Mouse (Mus musculus) lung, embryonic 14.5 days (tissue): ENCODE data around the gene Sirt2. TPM values are rescaled to one million over a fixed set of nuclear protein-coding genes. Genes with fewer than 3 reads are reported as not detected.

Experiments used
- ATAC-seq: fragments of 200-750 bp; cut with Nextera tagmentation; 2 replicates; pipeline ENCODE4 v1.8.0; 2017; ENCODE audit warnings: mild to moderate bottlenecking, moderate TSS enrichment, moderate library complexity; ENCODE audit not compliant: insufficient read depth
- DNase-seq: peaks from one replicate; pipeline ENCODE4 v3.0.0-alpha.2; 2015
- H3K27ac ChIP-seq: fragments of 300-500 bp; sonication (generic); 2 replicates; pipeline ENCODE4 v1.5.1; 2014; ENCODE audit warnings: low read depth, mild to moderate bottlenecking, moderate library complexity
- H3K27me3 ChIP-seq: fragments of 300-500 bp; sonication (generic); 2 replicates; pipeline ENCODE4 v1.6.1; 2014; ENCODE audit warnings: low read length, control low read depth; ENCODE audit not compliant: insufficient read depth
- H3K36me3 ChIP-seq: fragments of 300-500 bp; sonication (generic); 2 replicates; pipeline ENCODE4 v1.6.1; 2014; ENCODE audit warnings: control low read depth; ENCODE audit not compliant: insufficient read depth
- H3K4me1 ChIP-seq: fragments of 300-500 bp; sonication (generic); 2 replicates; pipeline ENCODE4 v1.6.1; 2014; ENCODE audit warnings: antibody characterized with exemption, control low read depth; ENCODE audit not compliant: insufficient read depth
- H3K4me2 ChIP-seq: fragments of 300-500 bp; sonication (generic); 2 replicates; pipeline ENCODE4 v1.6.1; 2014; ENCODE audit warnings: mild to moderate bottlenecking
- H3K4me3 ChIP-seq: fragments of 300-500 bp; sonication (generic); 2 replicates; pipeline ENCODE4 v1.5.1; 2014; ENCODE audit warnings: low read depth, low read length
- H3K9ac ChIP-seq: fragments of 300-500 bp; sonication (generic); 2 replicates; pipeline ENCODE4 v1.6.1; 2014
- H3K9me3 ChIP-seq: fragments of 300-500 bp; sonication (generic); 2 replicates; pipeline ENCODE4 v1.6.1; 2016; ENCODE audit warnings: low read depth, low read length, control low read depth
- CTCF ChIP-seq: IDR thresholded peaks from 2 replicates; pipeline ENCODE4 v1.5.1; 2016; ENCODE audit warnings: antibody characterized with exemption, low read depth
- WGBS: fragments of 180-500 bp; shearing (Covaris S2); extraction: QIAGEN DNeasy Blood & Tissue Kit; methylation state at CpG from one replicate; pipeline ENCODE4 v1.1.7; 2014; 5-methylcytosine and 5-hydroxymethylcytosine counted together
- polyA plus RNA-seq: library from polyadenylated mRNA; unstranded; fragments of >200 nt; fragmentation: Nextera tagmentation; extraction: Ambion mirVana; gene quantifications from 2 replicates; pipeline ENCODE4 v1.2.1, GENCODE M21; 2014

Gene Sirt2
- polyA plus RNA-seq, 1 experiment from 2014 or later = 54.0 TPM

DNA sequence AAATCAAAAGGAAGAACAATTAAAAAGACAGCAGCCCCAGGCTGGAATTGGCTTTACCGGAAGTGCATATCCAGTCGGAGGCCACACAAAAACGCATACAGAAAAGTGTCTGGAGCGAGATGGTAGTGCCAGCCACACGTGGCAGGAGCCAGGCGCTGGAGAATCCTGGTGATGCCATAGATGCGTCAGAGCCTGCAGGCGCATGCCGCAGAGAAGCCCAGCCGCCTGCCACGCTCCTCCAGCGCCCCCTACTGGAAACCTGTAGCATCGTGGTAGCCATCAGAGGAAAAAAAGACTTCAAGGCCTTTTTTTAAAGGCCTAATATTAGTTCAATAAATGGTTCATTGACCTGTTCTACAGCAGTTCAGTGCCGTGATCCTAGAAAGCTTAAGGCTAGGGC is 39.9 kb upstream of the Sirt2 start:
- Histone ChIP-seq H3K27ac (no peak overlapping the region), H3K4me3 (no peak overlapping the region), H3K4me2 (0 out of 2 replicates have a peak overlapping the region, but pooled peaks have one; percentile 18), H3K27me3 (no peaks in the 10 kb centered on the region), H3K4me1 (no peaks in the 10 kb centered on the region), H3K9me3 (peaks cover 6% of the 10 kb centered on the region), H3K36me3 (peaks cover 2% of the 10 kb centered on the region; the same call in 1 of the 2 replicates), H3K9ac (no peak overlapping the region)
- DNase-seq (peak; percentile 89), ATAC-seq (peak; percentile 75)
- 8% methylated on average over 14 of the region's 14 CpGs for WGBS
- TF ChIP-seq CTCF = peak; percentile 94

DNA sequence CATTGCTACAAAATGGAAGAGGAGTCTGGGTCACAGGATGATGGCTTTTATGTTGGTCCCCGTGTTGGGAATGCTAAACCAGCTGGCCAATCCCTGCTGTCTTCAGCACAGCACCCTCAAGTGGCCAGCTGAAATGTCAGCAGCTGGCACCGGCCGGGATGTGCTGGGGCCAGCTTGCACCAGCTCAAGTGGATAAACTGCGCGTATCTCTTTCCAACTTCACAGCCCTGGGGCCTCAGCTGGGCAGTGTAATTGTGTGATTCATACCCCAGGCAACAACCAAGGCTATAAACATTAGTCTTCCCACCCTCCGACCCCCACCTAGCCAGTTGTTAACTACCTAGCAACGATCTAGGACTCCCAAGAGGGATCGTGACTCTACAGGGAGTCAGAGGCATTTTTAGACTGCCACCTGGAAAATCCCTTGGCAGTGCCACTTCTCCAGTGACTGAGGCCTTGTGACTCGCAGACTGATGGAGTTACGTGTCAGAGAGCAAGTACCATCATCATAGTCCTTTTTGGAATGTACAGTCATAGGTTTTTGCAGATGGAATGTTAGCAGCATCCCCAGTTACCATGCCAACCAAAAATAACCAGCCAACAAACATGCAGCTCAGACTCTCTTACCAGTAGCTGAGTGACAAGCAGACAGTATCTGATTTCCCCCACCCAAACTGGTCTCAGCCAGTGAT is 38.7 kb upstream of the Sirt2 start:
- Histone ChIP-seq H3K4me3 (no peak overlapping the region), H3K4me2 (no peak overlapping the region), H3K4me1 (no peaks in the 10 kb centered on the region), H3K9ac (no peak overlapping the region), H3K36me3 (peaks cover 2% of the 10 kb centered on the region; the same call in 1 of the 2 replicates), H3K27ac (no peak overlapping the region), H3K27me3 (0 out of 2 replicates have a peak, but pooled peaks cover 3% of the 10 kb centered on the region), H3K9me3 (peaks cover 6% of the 10 kb centered on the region)
- 57% methylated on average over 10 of the region's 10 CpGs for WGBS
- ATAC-seq = no peak
- DNase-seq = no peak
- TF ChIP-seq CTCF = peak; percentile 21; the same call in 1 of the 2 replicates

DNA sequence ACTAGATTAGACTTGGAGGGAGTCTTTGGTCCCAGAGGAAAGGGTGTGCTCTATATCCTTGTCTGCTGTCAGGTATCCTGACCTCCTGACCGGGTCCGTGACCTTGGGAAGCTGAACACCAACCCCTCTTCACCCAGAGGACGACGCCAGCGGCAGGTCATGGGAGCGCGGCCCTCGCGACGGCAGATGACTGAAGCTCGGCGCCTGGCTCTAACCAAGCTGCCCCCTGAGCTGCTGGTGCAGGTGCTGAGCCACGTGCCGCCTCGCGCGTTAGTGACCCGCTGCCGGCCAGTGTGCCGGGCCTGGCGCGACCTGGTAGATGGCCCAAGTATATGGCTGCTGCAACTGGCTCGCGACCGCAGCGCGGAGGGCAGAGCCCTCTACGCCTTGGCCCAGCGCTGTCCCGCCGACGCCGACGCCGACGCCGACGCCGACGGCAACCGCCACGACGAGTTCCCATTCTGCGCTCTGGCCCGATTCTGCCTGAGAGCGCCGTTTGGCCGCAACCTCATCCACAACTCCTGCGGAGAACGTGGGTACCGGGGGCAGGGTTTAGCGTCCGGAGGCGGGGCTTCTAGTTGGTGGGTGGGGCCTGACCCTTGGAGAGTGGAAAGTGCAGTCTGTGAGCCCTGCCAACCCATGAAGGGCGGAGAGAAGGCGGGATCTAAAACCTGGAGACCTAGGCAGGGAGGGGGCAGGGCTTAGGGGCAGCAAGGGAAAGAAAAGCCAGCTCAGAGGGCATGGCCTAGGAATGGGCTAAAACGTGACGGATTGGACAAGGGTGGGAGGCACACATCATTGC is 34.0 kb upstream of the Sirt2 start:
- Histone ChIP-seq H3K4me2 (peak overlapping the region; percentile 77), H3K9ac (peak overlapping the region; percentile 43), H3K4me1 (no peaks in the 10 kb centered on the region), H3K27me3 (0 out of 2 replicates have a peak, but pooled peaks cover 3% of the 10 kb centered on the region), H3K36me3 (peaks cover 11% of the 10 kb centered on the region; the same call in 1 of the 2 replicates), H3K27ac (no peak overlapping the region), H3K9me3 (peaks cover 6% of the 10 kb centered on the region), H3K4me3 (peak overlapping the region; percentile 42)
- peak; percentile 87 for ATAC-seq
- WGBS = 3% methylated on average over 58 of the region's 58 CpGs
- peak; percentile 89 for DNase-seq
- no peak for TF ChIP-seq CTCF

DNA sequence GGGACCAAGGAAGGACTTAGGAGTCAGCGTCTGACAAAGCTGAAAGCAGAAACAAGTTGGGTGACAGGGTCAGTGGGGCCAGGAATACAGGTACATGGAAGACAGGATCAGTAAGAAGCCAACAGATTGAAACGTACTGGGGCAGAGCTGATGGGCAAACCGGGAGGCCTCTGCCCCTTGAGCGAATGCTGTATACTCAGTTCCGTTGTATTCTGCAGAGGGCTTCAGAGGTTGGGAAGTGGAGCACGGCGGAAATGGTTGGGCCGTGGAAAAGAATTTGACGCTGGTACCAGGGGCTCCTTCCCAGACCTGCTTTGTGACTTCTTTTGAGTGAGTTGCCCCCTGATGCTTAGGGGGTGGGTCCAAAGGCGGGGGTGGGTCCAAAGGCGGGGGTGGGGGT is 33.3 kb upstream of the Sirt2 start:
- TF ChIP-seq CTCF = no peak
- Histone ChIP-seq H3K9ac (no peak overlapping the region), H3K4me2 (peak overlapping the region; percentile 77), H3K4me3 (peak overlapping the region; percentile 42), H3K4me1 (no peaks in the 10 kb centered on the region), H3K27ac (no peak overlapping the region), H3K9me3 (peaks cover 6% of the 10 kb centered on the region), H3K36me3 (peaks cover 17% of the 10 kb centered on the region), H3K27me3 (0 out of 2 replicates have a peak, but pooled peaks cover 3% of the 10 kb centered on the region)
- DNase-seq (no peak), ATAC-seq (no peak)
- WGBS = 20% methylated on average over 11 of the region's 11 CpGs

DNA sequence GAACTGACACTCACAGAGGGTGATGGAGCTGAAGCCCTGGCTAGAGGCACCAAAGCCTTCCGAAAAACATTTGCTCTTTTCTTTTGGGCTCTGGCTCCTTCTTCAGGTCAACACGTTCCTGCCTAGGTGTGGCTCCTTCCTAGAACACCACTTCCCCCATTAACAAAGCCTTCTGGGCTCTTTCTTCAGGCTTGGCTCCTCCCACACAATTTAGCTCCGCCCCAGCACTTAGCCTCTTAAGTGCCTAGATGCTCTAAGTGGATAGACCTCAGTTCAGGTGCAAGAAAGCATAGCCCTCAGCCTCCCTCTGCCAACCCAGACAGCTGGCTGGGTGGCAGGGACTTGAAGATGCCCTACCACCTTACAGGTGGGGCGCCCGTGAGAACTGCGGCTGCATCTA is 30.8 kb upstream of the Sirt2 start:
- WGBS = 74% methylated on average over 6 of the region's 6 CpGs
- ATAC-seq (no peak), DNase-seq (no peak)
- TF ChIP-seq CTCF = no peak
- no peak overlapping the region for H3K4me2 ChIP-seq
- no peaks in the 10 kb centered on the region for H3K4me1 ChIP-seq
- H3K27ac ChIP-seq = no peak overlapping the region
- no peak overlapping the region for H3K9ac ChIP-seq
- peaks cover 35% of the 10 kb centered on the region for H3K36me3 ChIP-seq
- no peak overlapping the region for H3K4me3 ChIP-seq
- peaks cover 6% of the 10 kb centered on the region for H3K9me3 ChIP-seq
- H3K27me3 ChIP-seq = 0 out of 2 replicates have a peak, but pooled peaks cover 3% of the 10 kb centered on the region

DNA sequence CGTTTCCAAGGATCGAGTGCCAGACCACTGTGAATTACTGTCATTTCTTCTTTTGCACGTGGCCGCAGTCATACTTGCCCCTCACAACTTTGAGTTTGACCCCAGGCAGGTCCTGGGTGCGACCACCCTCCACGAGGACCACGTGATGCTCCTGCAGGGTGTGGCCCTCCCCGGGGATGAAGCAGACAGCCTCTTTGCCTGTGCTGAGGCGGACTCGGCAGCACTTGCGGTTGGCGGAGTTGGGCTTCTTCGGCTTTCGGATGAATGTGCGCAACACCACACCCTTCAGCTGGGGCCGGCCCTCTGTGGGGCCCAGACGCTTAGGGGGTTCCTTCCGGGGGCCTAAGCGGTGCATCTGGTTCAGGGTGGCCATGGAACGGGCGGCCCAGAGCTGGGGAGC is 26.7 kb upstream of the Sirt2 start:
- no peak overlapping the region for H3K27ac ChIP-seq
- DNase-seq (no peak), ATAC-seq (no peak)
- H3K9me3 ChIP-seq = no peaks in the 10 kb centered on the region
- no peak overlapping the region for H3K4me3 ChIP-seq
- peaks cover 7% of the 10 kb centered on the region; the same call in 1 of the 2 replicates for H3K4me1 ChIP-seq
- no peaks in the 10 kb centered on the region for H3K27me3 ChIP-seq
- H3K4me2 ChIP-seq = no peak overlapping the region
- no peak overlapping the region for H3K9ac ChIP-seq
- TF ChIP-seq CTCF = no peak
- H3K36me3 ChIP-seq = peaks cover 38% of the 10 kb centered on the region
- 92% methylated on average over 21 of the region's 21 CpGs for WGBS

DNA sequence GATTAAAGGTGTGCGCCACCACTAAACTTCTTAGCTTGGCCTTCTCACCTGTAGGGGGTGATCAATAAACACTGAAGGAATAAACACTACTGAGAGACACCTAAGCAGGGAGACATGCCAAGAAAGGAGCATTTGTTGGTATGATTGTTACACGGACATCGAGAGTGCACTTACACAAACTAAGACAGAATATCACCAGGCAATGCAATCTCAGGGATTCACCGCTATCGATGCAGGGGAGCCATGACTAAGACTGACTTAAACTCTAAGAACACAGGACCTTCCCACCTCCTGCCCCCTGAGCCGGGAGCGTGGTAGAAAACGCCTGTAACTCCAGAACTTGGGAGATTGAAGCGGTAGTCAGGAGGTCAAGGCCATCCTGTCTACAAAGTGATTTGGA is 25.6 kb upstream of the Sirt2 start:
- Histone ChIP-seq H3K27me3 (no peaks in the 10 kb centered on the region), H3K9me3 (no peaks in the 10 kb centered on the region), H3K36me3 (peaks cover 36% of the 10 kb centered on the region), H3K9ac (peak overlapping the region; percentile 76), H3K4me3 (peak overlapping the region; percentile 68), H3K27ac (peak overlapping the region; percentile 65; the same call in 1 of the 2 replicates), H3K4me2 (peak overlapping the region; percentile 93), H3K4me1 (peaks cover 7% of the 10 kb centered on the region; the same call in 1 of the 2 replicates)
- 27% methylated on average over 9 of the region's 9 CpGs for WGBS
- no peak for ATAC-seq
- no peak for DNase-seq
- TF ChIP-seq CTCF = no peak
